Comparison of ENCODE assay signal across 25 mouse cellular contexts in the genomic region with DNA sequence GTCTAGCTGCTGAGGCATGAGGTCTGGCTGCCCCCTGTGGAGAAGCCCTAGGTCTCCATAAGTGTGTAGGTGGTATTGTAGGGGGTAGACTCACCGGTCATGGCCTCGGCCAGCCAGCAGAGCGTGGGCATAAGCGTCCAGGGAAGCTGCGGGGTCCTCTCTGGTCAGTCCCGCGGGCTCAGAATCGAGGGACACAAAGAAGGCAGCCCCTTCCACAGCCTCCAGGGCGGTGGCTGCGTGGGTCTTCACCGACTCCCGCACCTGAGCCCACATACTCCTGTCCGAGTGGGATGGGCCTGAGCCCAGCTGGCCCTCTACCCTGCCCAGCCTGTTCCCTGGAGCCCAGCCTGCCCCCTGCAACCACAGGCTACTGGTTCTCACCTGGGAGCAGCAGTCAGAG. TPM values are rescaled to one million over a fixed set of nuclear protein-coding genes. Genes with fewer than 3 reads are reported as not detected.
"Had no signal": no experiment of that assay in that cellular context is flagged by ENCODE, and none has a peak within 500 bp of the region (broad histone marks: within the 10 kb centered on the region; RNA-seq: fewer than 3 reads in every experiment).

No protein-coding gene starts in this region.

- DNase-seq: gastrocnemius, postnatal 14 days; heart, postnatal 10 days; heart, postnatal 4 days; kidney, adult 18-20 months; kidney, adult 8-10 months; kidney, postnatal 10 days; kidney, postnatal 25 days; kidney, postnatal 4 days; liver; liver, embryonic 13.5 days had no signal

- H3K4me3 ChIP-seq: heart, embryonic 10.5 days; heart, embryonic 12.5 days; hindbrain, embryonic 10.5 days; hindbrain, embryonic 12.5 days; intestine, embryonic 15.5 days; layer of hippocampus, adult 2 months; left cerebral cortex, adult 2 months; limb, embryonic 10.5 days; limb, embryonic 12.5 days; liver, embryonic 13.5 days had no signal

- H3K27ac ChIP-seq: heart, embryonic 10.5 days; hindbrain, embryonic 10.5 days; hindbrain, embryonic 12.5 days; hindbrain, embryonic 14.5 days; intestine, embryonic 15.5 days; layer of hippocampus, adult 2 months; left cerebral cortex, adult 2 months; limb, embryonic 10.5 days; limb, embryonic 12.5 days; liver, embryonic 13.5 days had no signal

RNA-seq across cellular contexts. Expression of a gene that starts 9.7 kb away (rescaled TPM):
- total RNA-seq: granulocyte monocyte progenitor cell, adult 5-6 weeks had no signal

RNA-seq across cellular contexts. Expression of a gene that starts 22.0 kb away (rescaled TPM):
- total RNA-seq: gastrocnemius, adult 8-10 months; gastrocnemius, postnatal 14 days; gastrocnemius, postnatal 4 days; granulocyte monocyte progenitor cell, adult 5-6 weeks; heart, adult 8-10 months; heart, postnatal 10 days; heart, postnatal 25 days; heart, postnatal 4 days had no signal
